Mouse (Mus musculus): ENCODE measurements around the gene Pir. TPM values are rescaled to one million over a fixed set of nuclear protein-coding genes. Genes with fewer than 3 reads are reported as not detected.

The Pir gene
- polyA plus RNA-seq (2015; fragmentation: Nextera tagmentation; extraction: Ambion mirVana) = 15.6 and 16.9 TPM in 2 replicates

GRCm38 (mm10) chrX:164269285-164269761 lies at the start of gene Pir:
TSS of gene Pir (plus strand) at chrX:164269371.

GRCm38 (mm10) chrX:164258057-164258456 lies 11.1 kb upstream of the Pir start, which contains the start of gene Bmx:
TSS of gene Bmx (minus strand) at chrX:164258193.

DNA sequence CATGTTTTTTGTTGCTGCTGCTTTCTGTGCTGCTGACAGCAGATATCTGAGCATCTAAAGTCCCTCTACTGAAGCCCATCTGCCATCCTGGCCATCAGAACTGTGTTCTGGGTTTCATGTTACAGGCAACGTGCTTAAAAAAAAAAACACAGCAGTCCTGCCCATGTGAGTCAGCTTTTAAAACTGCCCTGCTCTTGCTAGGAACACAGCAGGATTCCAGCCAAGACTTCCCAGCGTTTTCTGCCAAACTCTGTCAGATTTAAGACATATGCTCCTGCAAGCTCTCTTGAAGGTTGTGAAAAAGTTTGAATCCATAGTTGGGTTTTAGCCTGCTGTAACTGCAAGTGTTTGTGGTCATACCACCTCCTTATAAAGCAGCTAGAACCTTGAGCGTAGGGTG lies 103.9 kb downstream of the Pir start, which contains the start of gene Vegfd:
Gene Vegfd (plus strand): TSS at position 298 of the 400 bp plus-strand sequence.

DNA sequence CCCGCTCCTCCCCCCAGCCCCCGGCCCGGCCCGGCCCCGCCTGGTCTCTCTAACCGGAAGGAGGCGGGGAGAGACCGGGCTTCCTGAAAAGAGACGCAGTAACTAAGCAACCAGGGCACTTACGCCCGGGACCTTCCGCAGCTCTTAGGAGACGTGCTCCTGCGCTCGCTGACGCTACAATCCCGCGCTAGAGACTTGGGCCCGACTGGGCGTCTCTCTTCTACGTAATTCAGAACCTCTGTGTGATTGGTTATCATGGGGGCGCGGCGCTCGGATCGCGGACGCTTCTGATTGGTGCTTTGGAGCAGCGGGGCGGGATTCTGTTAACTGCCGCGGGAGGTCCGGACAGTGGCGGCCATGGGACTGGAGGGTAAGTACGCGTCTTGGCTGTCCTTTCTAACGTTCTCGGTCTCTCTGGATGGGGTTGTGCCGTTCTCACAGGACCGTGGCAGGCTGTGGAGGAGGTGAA lies 150.3 kb downstream of the Pir start, which contains the start of gene Piga:
Gene Piga (plus strand): TSS at position 317 of the 469 bp plus-strand sequence.

Other genes starting within 250 kb of the Pir start
- 2.1 and 2.4 TPM in 2 replicates for gene Car5b, start 241.4 kb upstream of the Pir start, polyA plus RNA-seq (2015; fragmentation: Nextera tagmentation; extraction: Ambion mirVana)
- 6.9 and 9.6 TPM in 2 replicates for gene Siah1b, start 192.9 kb upstream of the Pir start, polyA plus RNA-seq (2015; fragmentation: Nextera tagmentation; extraction: Ambion mirVana)
- 0.25 TPM in 1 of 2 replicates, not detected in the other for gene Cltrn, start 180.5 kb upstream of the Pir start, polyA plus RNA-seq (2015; fragmentation: Nextera tagmentation; extraction: Ambion mirVana)
- gene Ace2, start 130.0 kb upstream of the Pir start, polyA plus RNA-seq (2015; fragmentation: Nextera tagmentation; extraction: Ambion mirVana) = 8.6 and 9.1 TPM in 2 replicates
- gene Bmx, start 11.2 kb upstream of the Pir start, polyA plus RNA-seq (2015; fragmentation: Nextera tagmentation; extraction: Ambion mirVana) = 0.60 and 1.0 TPM in 2 replicates
- 22.7 and 24.4 TPM in 2 replicates for gene Vegfd, start 104.0 kb downstream of the Pir start, polyA plus RNA-seq (2015; fragmentation: Nextera tagmentation; extraction: Ambion mirVana)
- gene Piga, start 150.4 kb downstream of the Pir start, polyA plus RNA-seq (2015; fragmentation: Nextera tagmentation; extraction: Ambion mirVana) = 3.4 and 3.7 TPM in 2 replicates
- gene Asb11, start 167.6 kb downstream of the Pir start, polyA plus RNA-seq (2015; fragmentation: Nextera tagmentation; extraction: Ambion mirVana) = not detected in 2 replicates
- not detected in 2 replicates for gene Asb9, start 237.0 kb downstream of the Pir start, polyA plus RNA-seq (2015; fragmentation: Nextera tagmentation; extraction: Ambion mirVana)

Data from urinary bladder, postnatal 0 days (tissue).